ENCODE assay signal across 12 mouse cellular contexts in the genomic region with DNA sequence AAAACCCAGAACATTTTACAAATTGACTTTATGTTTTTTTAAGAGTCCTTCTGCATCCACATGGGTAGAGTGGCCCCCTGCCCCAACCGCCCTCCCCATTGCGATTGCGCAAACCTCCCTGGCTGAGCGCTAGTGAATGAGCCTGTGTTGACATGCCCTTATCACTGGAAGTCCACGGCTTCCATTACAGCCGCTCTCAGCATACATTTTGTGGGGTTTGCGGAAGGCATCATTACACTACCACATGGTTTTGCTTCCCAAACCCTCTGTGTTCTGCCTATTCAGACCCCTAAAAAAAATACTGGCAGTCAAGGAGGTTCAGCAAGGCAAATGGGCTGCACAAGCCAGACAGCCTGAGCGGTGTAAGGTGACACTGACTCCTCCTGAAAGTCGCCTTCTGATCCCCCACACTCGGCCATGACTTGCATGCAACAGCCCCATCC. TPM values are rescaled to one million over a fixed set of nuclear protein-coding genes. Genes with fewer than 3 reads are reported as not detected.
A peak's percentile ranks its signal among the peaks of the same experiment; 100 is the strongest.
DNase-seq lines count a peak whose midpoint lies in the region; ATAC-seq and TF ChIP-seq lines count a peak whose summit lies in the region.
"Had no signal": no experiment of that assay in that cellular context is flagged by ENCODE, and none has a peak within 500 bp of the region (broad histone marks: within the 10 kb centered on the region; RNA-seq: fewer than 3 reads in every experiment).

No protein-coding gene starts in this region.

- H3K27ac ChIP-seq in kidney, embryonic 14.5 days (ENCODE audit: low read depth, low read length): 0 out of 2 replicates have a peak overlapping the region, but pooled peaks have one; percentile 30
- peak overlapping the region; percentile 38; the same call in 1 of the 2 replicates for H3K27ac ChIP-seq in embryonic facial prominence, embryonic 11.5 days (replicated peaks; ENCODE audit: low read depth, low read length)
- H3K27ac ChIP-seq in intestine, postnatal 0 days (ENCODE audit: low read depth, low read length): no peak overlapping the region

- H3K27me3 ChIP-seq in kidney, embryonic 14.5 days (ENCODE audit: control insufficient read depth, insufficient read depth, low read length): no peaks in the 10 kb centered on the region
- no peaks in the 10 kb centered on the region; the same call in 1 of the 2 replicates for H3K27me3 ChIP-seq in embryonic facial prominence, embryonic 11.5 days (ENCODE audit: control insufficient read depth, insufficient read depth, low read length)
- H3K27me3 ChIP-seq in intestine, postnatal 0 days (replicated peaks; ENCODE audit: control insufficient read depth, insufficient read depth, low read length): no peaks in the 10 kb centered on the region

- 19% methylated on average over 10 of the region's 10 CpGs for WGBS in kidney, embryonic 14.5 days
- WGBS in embryonic facial prominence, embryonic 11.5 days: 28% methylated on average over 10 of the region's 10 CpGs
- WGBS in intestine, postnatal 0 days: 29% methylated on average over 10 of the region's 10 CpGs

- peak; percentile 44; the same call in 1 of the 2 replicates for ATAC-seq in kidney, embryonic 14.5 days (ENCODE audit: low FRiP score, low TSS enrichment)
- peak; percentile 64; the same call in 1 of the 2 replicates for ATAC-seq in embryonic facial prominence, embryonic 11.5 days (replicated peaks; ENCODE audit: insufficient number of reproducible peaks, low FRiP score, low TSS enrichment, low read depth)
- ATAC-seq in intestine, postnatal 0 days: no peak
- peak; percentile 47 for ATAC-seq in megakaryocyte progenitor cell, adult 5-6 weeks (replicated peaks; ENCODE audit: poor library complexity)

- no peak overlapping the region for H3K9ac ChIP-seq in kidney, embryonic 14.5 days (ENCODE audit: low read depth, low read length)
- H3K9ac ChIP-seq in embryonic facial prominence, embryonic 11.5 days (replicated peaks; ENCODE audit: low read length): no peak overlapping the region
- H3K9ac ChIP-seq in intestine, postnatal 0 days (ENCODE audit: low read depth, low read length): no peak overlapping the region

- H3K4me2 ChIP-seq in kidney, embryonic 14.5 days (replicated peaks; ENCODE audit: low read depth, low read length): peak overlapping the region; percentile 17; the same call in 1 of the 2 replicates
- H3K4me2 ChIP-seq in embryonic facial prominence, embryonic 11.5 days (ENCODE audit: low read depth, low read length): no peak overlapping the region
- peak overlapping the region; percentile 21 for H3K4me2 ChIP-seq in intestine, postnatal 0 days (replicated peaks; ENCODE audit: low read depth)
- H3K4me2 ChIP-seq: midbrain, embryonic 11.5 days had no signal

- no peak overlapping the region for H3K4me3 ChIP-seq in kidney, embryonic 14.5 days (ENCODE audit: low read length)
- no peak overlapping the region for H3K4me3 ChIP-seq in embryonic facial prominence, embryonic 11.5 days (ENCODE audit: low read depth, low read length)
- H3K4me3 ChIP-seq in intestine, postnatal 0 days (ENCODE audit: low read depth, low read length): no peak overlapping the region

- TF ChIP-seq CTCF in intestine, postnatal 0 days (IDR thresholded peaks at IDR 0.05; ENCODE audit: low read depth): no peak

- no peaks in the 10 kb centered on the region for H3K9me3 ChIP-seq in kidney, embryonic 14.5 days (ENCODE audit: control insufficient read depth, low read length)
- no peaks in the 10 kb centered on the region for H3K9me3 ChIP-seq in embryonic facial prominence, embryonic 11.5 days (replicated peaks; ENCODE audit: control insufficient read depth, low read length)
- H3K9me3 ChIP-seq in intestine, postnatal 0 days (ENCODE audit: control insufficient read depth): no peaks in the 10 kb centered on the region

- no peaks in the 10 kb centered on the region for H3K36me3 ChIP-seq in kidney, embryonic 14.5 days (ENCODE audit: control insufficient read depth, insufficient read depth, low read length)
- H3K36me3 ChIP-seq in embryonic facial prominence, embryonic 11.5 days (replicated peaks; ENCODE audit: control insufficient read depth, insufficient read depth, low read depth, low read length): no peaks in the 10 kb centered on the region
- no peaks in the 10 kb centered on the region for H3K36me3 ChIP-seq in intestine, postnatal 0 days (ENCODE audit: control insufficient read depth, insufficient read depth)

- no peak for DNase-seq in kidney, postnatal 25 days
- peak; percentile 51 for DNase-seq in embryonic facial prominence, embryonic 11.5 days (ENCODE audit: low spot score)
- DNase-seq in layer of hippocampus, adult 9-10 months (ENCODE audit: low spot score): no peak
- no peak for DNase-seq in frontal cortex, postnatal 25 days (ENCODE audit: low spot score in 2 of 2)
- DNase-seq: kidney, adult 2 months; right cerebral cortex, postnatal 25 days; thymus, adult 2 months had no signal

- H3K4me1 ChIP-seq in kidney, embryonic 14.5 days (ENCODE audit: control insufficient read depth, insufficient read depth, low read length): peaks cover 7% of the 10 kb centered on the region
- no peaks in the 10 kb centered on the region for H3K4me1 ChIP-seq in embryonic facial prominence, embryonic 11.5 days (ENCODE audit: control insufficient read depth, insufficient read depth, low read length)
- H3K4me1 ChIP-seq in intestine, postnatal 0 days (replicated peaks; ENCODE audit: control insufficient read depth, insufficient read depth, low read length): no peaks in the 10 kb centered on the region

RNA-seq across cellular contexts. Expression of a gene that starts 7.0 kb away (rescaled TPM):
- polyA plus RNA-seq in kidney, embryonic 14.5 days (2014; fragmentation: Nextera tagmentation; extraction: Ambion mirVana): 88.5 and 88.9 TPM in 2 replicates
- polyA plus RNA-seq in embryonic facial prominence, embryonic 11.5 days (2014; fragmentation: Nextera tagmentation; extraction: Ambion mirVana): 73.3 and 73.5 TPM in 2 replicates
- polyA plus RNA-seq in intestine, postnatal 0 days (2015; fragmentation: Nextera tagmentation; extraction: Ambion mirVana): 39.7 and 45.5 TPM in 2 replicates
- total RNA-seq in megakaryocyte progenitor cell, adult 5-6 weeks (2015): 19.2 and 20.9 TPM in 2 replicates
- total RNA-seq in megakaryocyte progenitor cell, adult 5-6 weeks (2017): 10.0 and 17.0 TPM in 2 replicates

RNA-seq across cellular contexts. Expression of a gene that starts 36.6 kb away (rescaled TPM):
- polyA plus RNA-seq in kidney, embryonic 14.5 days (2014; fragmentation: Nextera tagmentation; extraction: Ambion mirVana): 0.11 TPM in 1 of 2 replicates, not detected in the other
- polyA plus RNA-seq in embryonic facial prominence, embryonic 11.5 days (2014; fragmentation: Nextera tagmentation; extraction: Ambion mirVana): 0.11 TPM in 1 of 2 replicates, not detected in the other
- 0.18 TPM in 2 replicates for polyA plus RNA-seq in intestine, postnatal 0 days (2015; fragmentation: Nextera tagmentation; extraction: Ambion mirVana)
- not detected in 2 replicates for total RNA-seq in megakaryocyte progenitor cell, adult 5-6 weeks (2015)
- not detected in 2 replicates for total RNA-seq in megakaryocyte progenitor cell, adult 5-6 weeks (2017)
- polyA plus RNA-seq: midbrain, embryonic 11.5 days; neural tube, embryonic 14.5 days had no signal
